Mouse (Mus musculus): ENCODE data around the gene Exosc1. TPM values are rescaled to one million over a fixed set of nuclear protein-coding genes. Genes with fewer than 3 reads are reported as not detected.

Exosc1 gene
- polyA plus RNA-seq, 1 experiment from 2014 or later = 61.6 TPM

Other genes starting within 250 kb of the Exosc1 start
- gene Slit1, start 189.8 kb downstream of the Exosc1 start, polyA plus RNA-seq (2015; fragmentation: Nextera tagmentation; extraction: Ambion mirVana) = 0.05 and 0.12 TPM in 2 replicates
- 25.0 and 33.6 TPM in 2 replicates for gene Arhgap19, start 131.4 kb downstream of the Exosc1 start, polyA plus RNA-seq (2015; fragmentation: Nextera tagmentation; extraction: Ambion mirVana)
- 13.7 and 14.5 TPM in 2 replicates for gene Frat1, start 103.5 kb downstream of the Exosc1 start, polyA plus RNA-seq (2015; fragmentation: Nextera tagmentation; extraction: Ambion mirVana)
- 4.6 and 6.0 TPM in 2 replicates for gene Frat2, start 85.3 kb downstream of the Exosc1 start, polyA plus RNA-seq (2015; fragmentation: Nextera tagmentation; extraction: Ambion mirVana)
- gene Rrp12, start 37.2 kb downstream of the Exosc1 start, polyA plus RNA-seq (2015; fragmentation: Nextera tagmentation; extraction: Ambion mirVana) = 15.2 and 17.2 TPM in 2 replicates
- gene Pgam1, start 21.5 kb downstream of the Exosc1 start, polyA plus RNA-seq (2015; fragmentation: Nextera tagmentation; extraction: Ambion mirVana) = 230 and 238 TPM in 2 replicates
- 43.1 and 44.1 TPM in 2 replicates for gene Zdhhc16, start 57 bp upstream of the Exosc1 start, polyA plus RNA-seq (2015; fragmentation: Nextera tagmentation; extraction: Ambion mirVana)
- 10.4 and 13.5 TPM in 2 replicates for gene Mms19, start 47.7 kb upstream of the Exosc1 start, polyA plus RNA-seq (2015; fragmentation: Nextera tagmentation; extraction: Ambion mirVana)
- 3.3 and 3.9 TPM in 2 replicates for gene Ubtd1, start 48.3 kb upstream of the Exosc1 start, polyA plus RNA-seq (2015; fragmentation: Nextera tagmentation; extraction: Ambion mirVana)
- gene Ankrd2, start 102.6 kb upstream of the Exosc1 start, polyA plus RNA-seq (2015; fragmentation: Nextera tagmentation; extraction: Ambion mirVana) = 0.15 and 0.16 TPM in 2 replicates
- gene Hoga1, start 112.2 kb upstream of the Exosc1 start, polyA plus RNA-seq (2015; fragmentation: Nextera tagmentation; extraction: Ambion mirVana) = 21.6 and 21.9 TPM in 2 replicates
- 0.15 TPM in 1 of 2 replicates, not detected in the other for gene 4933411K16Rik, start 118.8 kb upstream of the Exosc1 start, polyA plus RNA-seq (2015; fragmentation: Nextera tagmentation; extraction: Ambion mirVana)
- gene Morn4, start 152.9 kb upstream of the Exosc1 start, polyA plus RNA-seq (2015; fragmentation: Nextera tagmentation; extraction: Ambion mirVana) = 2.6 and 2.8 TPM in 2 replicates
- 9.7 and 9.9 TPM in 2 replicates for gene Pi4k2a, start 157.0 kb upstream of the Exosc1 start, polyA plus RNA-seq (2015; fragmentation: Nextera tagmentation; extraction: Ambion mirVana)
- 15.6 and 15.8 TPM in 2 replicates for gene Avpi1, start 195.6 kb upstream of the Exosc1 start, polyA plus RNA-seq (2015; fragmentation: Nextera tagmentation; extraction: Ambion mirVana)
- gene Marveld1, start 214.0 kb upstream of the Exosc1 start, polyA plus RNA-seq (2015; fragmentation: Nextera tagmentation; extraction: Ambion mirVana) = 1.6 TPM in 2 replicates
- gene Zfyve27, start 230.5 kb upstream of the Exosc1 start, polyA plus RNA-seq (2015; fragmentation: Nextera tagmentation; extraction: Ambion mirVana) = 8.2 and 8.4 TPM in 2 replicates

Data from liver, embryonic 13.5 days (tissue).